Mouse (Mus musculus) hindbrain, embryonic 13.5 days (tissue): ENCODE measurements at regions not wholly inside any gene's neighbourhood (a gene's known extent, or its start where the extent isn't known, plus 50 kb on each side); places are given as distances from the start of the nearest gene placed in this dataset.

Experiments used
- ATAC-seq: fragments of 200-750 bp; cut with Nextera tagmentation; 2 replicates; pipeline ENCODE4 v1.8.0; 2017; ENCODE audit warnings: moderate TSS enrichment; ENCODE audit not compliant: low FRiP score
- H3K27ac ChIP-seq: fragments of 300-500 bp; sonication (generic); 2 replicates; pipeline ENCODE4 v1.5.1; 2015; ENCODE audit warnings: inconsistent platforms, mild to moderate bottlenecking, moderate library complexity
- H3K27me3 ChIP-seq: fragments of 300-500 bp; sonication (generic); 2 replicates; pipeline ENCODE4 v1.6.1; 2015; ENCODE audit warnings: mild to moderate bottlenecking, inconsistent platforms
- H3K36me3 ChIP-seq: fragments of 300-500 bp; sonication (generic); 2 replicates; pipeline ENCODE4 v1.6.1; 2015; ENCODE audit warnings: mild to moderate bottlenecking, inconsistent platforms
- H3K4me1 ChIP-seq: fragments of 300-500 bp; sonication (generic); replicated peaks from 2 replicates; pipeline ENCODE4 v1.6.1; 2015; ENCODE audit warnings: inconsistent platforms
- H3K4me2 ChIP-seq: fragments of 300-500 bp; sonication (generic); 2 replicates; pipeline ENCODE4 v1.6.1; 2015; ENCODE audit warnings: inconsistent platforms, mild to moderate bottlenecking, moderate library complexity
- H3K4me3 ChIP-seq: fragments of 300-500 bp; sonication (generic); 2 replicates; pipeline ENCODE4 v1.5.1; 2015; ENCODE audit warnings: mild to moderate bottlenecking, inconsistent platforms
- H3K9ac ChIP-seq: fragments of 300-500 bp; sonication (generic); 2 replicates; pipeline ENCODE4 v1.6.1; 2015; ENCODE audit warnings: mild to moderate bottlenecking, inconsistent platforms
- H3K9me3 ChIP-seq: fragments of 300-500 bp; sonication (generic); 2 replicates; pipeline ENCODE4 v1.6.1; 2016; ENCODE audit warnings: inconsistent platforms
- WGBS: fragments of 180-500 bp; shearing (Covaris S2); methylation state at CpG from one replicate; pipeline ENCODE4 v1.1.7; 2015; 5-methylcytosine and 5-hydroxymethylcytosine counted together

DNA sequence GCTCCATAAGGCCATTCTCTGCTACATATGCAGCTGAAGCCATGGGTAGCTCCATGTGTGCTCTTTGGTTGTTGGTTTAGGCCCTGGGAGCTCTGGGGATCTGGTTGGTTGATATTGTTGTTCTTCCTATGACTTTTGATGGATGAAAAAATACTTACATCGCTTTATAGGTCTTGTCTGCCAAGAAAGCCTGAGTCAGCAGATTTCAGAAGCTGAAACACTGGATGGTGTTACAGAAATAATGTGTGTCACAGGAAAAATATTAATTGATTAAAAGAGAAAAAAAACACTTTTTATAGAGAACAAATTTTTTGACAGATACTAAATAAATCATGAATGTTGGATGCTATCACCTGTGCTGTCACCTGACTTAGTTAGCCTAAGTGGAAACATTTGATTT, 52.4 kb upstream of the Plxna2 start:
- H3K9me3 ChIP-seq = no peaks in the 10 kb centered on the region
- H3K27me3 ChIP-seq = no peaks in the 10 kb centered on the region
- no peak overlapping the region for H3K4me3 ChIP-seq
- H3K9ac ChIP-seq = no peak overlapping the region
- H3K4me1 ChIP-seq = peaks cover 4% of the 10 kb centered on the region; the same call in 1 of the 2 replicates
- ATAC-seq = no peak
- WGBS = 93% methylated on average over 1 of the region's 1 CpGs
- H3K4me2 ChIP-seq = no peak overlapping the region
- no peak overlapping the region for H3K27ac ChIP-seq
- no peaks in the 10 kb centered on the region for H3K36me3 ChIP-seq

DNA sequence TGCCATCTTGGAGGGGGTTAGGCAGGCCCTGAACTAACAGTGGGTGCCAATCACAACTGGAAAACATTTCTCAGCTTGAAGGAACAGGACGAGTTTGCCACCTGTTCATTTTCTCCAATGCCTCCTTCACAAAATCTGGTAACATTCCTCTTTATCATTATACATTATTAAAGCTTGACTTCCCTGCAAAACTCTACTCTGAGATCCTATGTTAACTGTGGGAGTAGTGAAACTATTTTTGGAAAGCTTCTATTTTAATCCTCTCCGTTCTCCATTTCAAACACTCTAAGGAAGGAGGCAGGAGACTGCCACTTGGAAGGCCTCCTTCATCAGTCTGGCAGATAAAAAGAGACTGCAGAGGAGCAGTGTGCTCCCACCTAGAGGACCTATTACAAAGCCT, 54.1 kb upstream of the Plxna2 start:
- ATAC-seq = no peak
- H3K4me3 ChIP-seq = no peak overlapping the region
- peaks cover 4% of the 10 kb centered on the region; the same call in 1 of the 2 replicates for H3K4me1 ChIP-seq
- H3K27me3 ChIP-seq = no peaks in the 10 kb centered on the region
- H3K4me2 ChIP-seq = no peak overlapping the region
- no peaks in the 10 kb centered on the region for H3K36me3 ChIP-seq
- H3K9me3 ChIP-seq = no peaks in the 10 kb centered on the region
- 75% methylated on average over 2 of the region's 2 CpGs for WGBS
- H3K27ac ChIP-seq = no peak overlapping the region
- no peak overlapping the region for H3K9ac ChIP-seq

DNA sequence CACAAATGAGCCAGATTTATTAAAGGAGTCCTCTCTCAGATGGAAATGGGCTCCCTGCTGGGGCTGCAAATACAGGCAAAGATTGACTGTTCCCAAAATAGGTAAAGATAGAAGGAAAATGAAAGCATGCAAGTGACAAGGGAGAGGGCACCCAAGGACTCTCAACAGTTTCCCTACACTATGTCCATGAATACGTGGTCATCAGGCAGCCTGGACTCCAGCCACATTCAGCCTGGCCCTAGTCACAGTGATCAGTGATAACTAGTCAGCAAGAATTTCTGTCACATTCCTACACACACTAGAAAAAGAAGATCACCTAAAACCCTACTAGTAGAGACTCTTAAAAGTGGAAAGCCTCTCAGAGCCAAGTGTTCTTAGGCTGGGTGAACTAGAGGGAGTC, 56.9 kb upstream of the Plxna2 start:
- Histone ChIP-seq H3K4me2 (no peak overlapping the region), H3K4me1 (peaks cover 4% of the 10 kb centered on the region; the same call in 1 of the 2 replicates), H3K36me3 (no peaks in the 10 kb centered on the region), H3K9me3 (no peaks in the 10 kb centered on the region), H3K9ac (no peak overlapping the region), H3K4me3 (no peak overlapping the region), H3K27ac (no peak overlapping the region), H3K27me3 (no peaks in the 10 kb centered on the region)
- 62% methylated on average over 1 of the region's 1 CpGs for WGBS
- ATAC-seq = no peak

DNA sequence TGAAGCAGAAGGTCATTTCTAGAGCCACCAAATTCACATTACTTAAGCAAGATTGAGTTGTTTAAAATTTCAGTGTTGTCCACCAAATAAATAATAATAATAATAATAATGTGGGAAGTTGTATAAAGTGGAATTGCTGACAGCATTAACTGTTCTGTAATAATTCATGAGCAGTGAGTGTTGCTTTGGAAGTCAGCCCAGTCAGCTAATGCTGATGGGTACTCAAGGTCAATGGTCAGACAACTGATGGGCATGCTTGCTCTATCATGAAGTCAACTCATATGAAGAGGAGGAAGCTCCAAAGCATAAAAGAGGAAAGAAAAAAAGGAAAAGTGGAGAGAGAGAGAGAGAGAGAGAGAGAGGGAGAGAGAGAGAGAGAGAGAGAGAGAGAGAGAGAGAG, 69.4 kb upstream of the Plxna2 start:
- no peaks in the 10 kb centered on the region for H3K36me3 ChIP-seq
- no peak overlapping the region for H3K4me2 ChIP-seq
- no peak for ATAC-seq
- H3K9me3 ChIP-seq = no peaks in the 10 kb centered on the region
- no peak overlapping the region for H3K9ac ChIP-seq
- no peaks in the 10 kb centered on the region for H3K27me3 ChIP-seq
- no peak overlapping the region for H3K27ac ChIP-seq
- no peak overlapping the region for H3K4me3 ChIP-seq
- no peaks in the 10 kb centered on the region for H3K4me1 ChIP-seq

DNA sequence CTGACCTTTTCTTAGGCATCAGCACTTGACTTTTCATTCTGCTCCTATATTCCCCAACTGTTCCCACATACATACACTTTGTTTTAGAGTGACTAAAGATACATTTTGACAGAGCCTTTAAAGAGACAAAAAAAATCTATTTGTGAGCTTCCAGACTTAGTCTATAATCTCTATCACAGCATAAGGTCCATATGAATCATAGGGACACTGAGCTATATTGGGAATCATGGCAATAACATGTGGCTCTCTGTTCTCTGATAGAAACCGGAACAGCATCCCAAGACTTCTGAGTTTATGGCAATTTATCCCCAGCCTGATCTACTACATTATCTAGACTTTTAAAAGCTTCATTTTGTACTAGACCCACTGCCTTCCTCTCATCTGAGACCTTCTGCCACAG, 69.8 kb upstream of the Plxna2 start:
- Histone ChIP-seq H3K9me3 (no peaks in the 10 kb centered on the region), H3K4me1 (no peaks in the 10 kb centered on the region), H3K4me3 (no peak overlapping the region), H3K9ac (no peak overlapping the region), H3K36me3 (no peaks in the 10 kb centered on the region), H3K27me3 (no peaks in the 10 kb centered on the region), H3K4me2 (no peak overlapping the region), H3K27ac (no peak overlapping the region)
- ATAC-seq = no peak
- 92% methylated on average over 1 of the region's 1 CpGs for WGBS

DNA sequence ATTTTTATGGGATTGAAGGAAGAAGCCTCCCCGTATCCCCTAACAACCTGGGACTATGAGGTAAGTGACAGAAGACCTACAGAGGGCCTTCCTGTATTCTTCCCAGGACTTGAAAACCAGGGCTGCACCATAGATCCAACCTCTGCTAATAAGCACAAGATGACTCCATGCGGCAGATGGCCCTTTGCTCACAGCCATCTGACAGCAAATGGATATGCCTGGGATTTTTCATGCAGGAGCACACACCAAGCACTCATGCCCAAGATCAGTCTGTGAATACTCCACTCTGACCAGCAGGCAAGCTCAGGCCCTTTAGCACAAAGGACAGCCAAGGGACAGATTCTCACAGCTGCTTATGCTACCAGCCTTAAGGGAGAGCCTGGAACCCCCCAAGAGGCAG, 77.1 kb upstream of the Plxna2 start:
- ATAC-seq = no peak
- WGBS = 94% methylated on average over 2 of the region's 2 CpGs
- H3K4me3 ChIP-seq = no peak overlapping the region
- no peak overlapping the region for H3K9ac ChIP-seq
- no peak overlapping the region for H3K4me2 ChIP-seq
- no peaks in the 10 kb centered on the region for H3K9me3 ChIP-seq
- no peak overlapping the region for H3K27ac ChIP-seq
- no peaks in the 10 kb centered on the region for H3K36me3 ChIP-seq
- no peaks in the 10 kb centered on the region for H3K4me1 ChIP-seq
- H3K27me3 ChIP-seq = no peaks in the 10 kb centered on the region

DNA sequence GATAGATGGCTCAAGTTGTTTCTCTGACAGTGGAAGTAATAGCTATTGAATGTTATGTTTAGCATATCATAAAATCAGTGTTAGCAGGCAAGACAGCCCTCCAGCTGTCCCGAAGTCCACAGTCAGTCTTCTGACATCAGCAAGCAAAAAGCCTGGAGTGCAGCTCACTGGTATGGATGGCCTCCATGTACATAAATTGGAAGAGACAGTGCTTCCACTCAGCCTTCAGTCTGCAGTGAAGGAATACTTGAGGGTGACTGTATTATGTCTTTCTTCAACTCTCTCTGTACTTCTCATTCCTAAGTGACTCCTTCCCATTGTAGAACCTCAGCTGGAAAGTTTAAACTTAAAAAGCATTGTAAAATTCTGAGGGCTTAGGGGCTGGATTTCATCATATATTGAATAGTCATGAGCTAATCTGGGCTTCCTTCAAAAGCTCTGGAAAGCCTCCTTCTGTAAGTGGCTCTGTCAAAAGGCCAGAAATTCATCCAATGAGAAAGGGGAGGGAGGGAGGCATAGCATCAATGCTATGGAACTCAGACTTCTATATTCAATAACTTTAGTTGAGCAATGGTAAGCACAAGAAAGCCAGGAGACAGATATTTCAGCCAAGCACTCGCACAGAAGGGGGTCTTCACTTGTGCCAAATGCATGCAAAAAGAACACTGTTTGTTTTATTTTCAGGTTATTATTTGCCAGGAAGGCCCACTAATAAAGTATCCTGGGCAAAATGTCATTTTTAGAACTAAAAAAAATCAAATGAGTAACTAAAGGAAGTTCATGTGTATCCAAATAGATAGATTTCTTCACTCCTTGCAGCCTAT, 90.5 kb upstream of the Plxna2 start:
- H3K4me3 ChIP-seq = no peak overlapping the region
- no peaks in the 10 kb centered on the region for H3K27me3 ChIP-seq
- no peaks in the 10 kb centered on the region for H3K4me1 ChIP-seq
- no peaks in the 10 kb centered on the region for H3K9me3 ChIP-seq
- no peak overlapping the region for H3K27ac ChIP-seq
- H3K9ac ChIP-seq = no peak overlapping the region
- no peaks in the 10 kb centered on the region for H3K36me3 ChIP-seq
- ATAC-seq = no peak
- 89% methylated on average over 2 of the region's 2 CpGs for WGBS
- H3K4me2 ChIP-seq = no peak overlapping the region

DNA sequence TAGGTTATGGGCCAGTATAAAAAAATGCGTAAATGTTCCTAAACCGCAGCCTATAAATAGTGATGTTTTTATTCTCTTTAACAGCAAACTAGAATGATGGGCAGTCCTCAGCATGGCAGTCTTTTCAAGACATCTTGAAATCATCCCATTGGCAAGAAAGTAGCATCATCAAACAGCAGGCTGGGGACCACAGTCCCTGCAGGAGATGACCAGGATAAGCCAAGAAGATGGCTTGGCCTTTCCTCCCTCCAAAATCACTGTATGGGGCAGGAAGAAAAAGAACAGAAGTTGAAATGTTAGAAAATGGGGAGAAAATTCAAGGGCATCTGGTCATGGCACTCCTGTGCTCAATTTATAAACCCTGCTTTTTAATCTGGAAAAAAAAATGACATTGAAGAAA, 93.0 kb upstream of the Plxna2 start:
- Histone ChIP-seq H3K27ac (no peak overlapping the region), H3K4me3 (no peak overlapping the region), H3K36me3 (no peaks in the 10 kb centered on the region), H3K4me2 (no peak overlapping the region), H3K27me3 (no peaks in the 10 kb centered on the region), H3K4me1 (no peaks in the 10 kb centered on the region), H3K9ac (no peak overlapping the region), H3K9me3 (no peaks in the 10 kb centered on the region)
- ATAC-seq = no peak
- WGBS = 99% methylated on average over 2 of the region's 2 CpGs

DNA sequence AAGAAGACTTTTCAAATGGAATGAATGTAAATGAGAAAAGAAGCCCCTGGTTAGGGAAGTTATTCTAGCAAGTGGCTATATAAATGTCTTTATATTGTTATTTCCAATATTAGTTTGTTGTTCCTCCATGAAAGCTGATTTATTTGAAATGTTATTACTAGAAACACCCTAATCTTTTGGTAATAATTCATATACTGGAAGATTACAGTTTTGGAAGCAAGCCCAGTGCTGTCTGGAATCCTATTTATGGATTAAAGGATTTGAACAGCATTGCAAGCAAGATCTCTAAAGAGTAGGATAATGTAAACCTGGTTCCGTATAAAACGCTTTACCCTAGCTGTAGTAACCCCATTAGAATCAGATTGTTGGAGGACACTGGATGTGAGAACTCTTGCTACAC, 96.8 kb upstream of the Plxna2 start:
- Histone ChIP-seq H3K9ac (no peak overlapping the region), H3K27me3 (no peaks in the 10 kb centered on the region), H3K9me3 (no peaks in the 10 kb centered on the region), H3K27ac (no peak overlapping the region), H3K4me1 (peaks cover 7% of the 10 kb centered on the region; the same call in 1 of the 2 replicates), H3K4me3 (no peak overlapping the region), H3K4me2 (no peak overlapping the region), H3K36me3 (no peaks in the 10 kb centered on the region)
- no peak for ATAC-seq
- WGBS = 90% methylated on average over 2 of the region's 2 CpGs

DNA sequence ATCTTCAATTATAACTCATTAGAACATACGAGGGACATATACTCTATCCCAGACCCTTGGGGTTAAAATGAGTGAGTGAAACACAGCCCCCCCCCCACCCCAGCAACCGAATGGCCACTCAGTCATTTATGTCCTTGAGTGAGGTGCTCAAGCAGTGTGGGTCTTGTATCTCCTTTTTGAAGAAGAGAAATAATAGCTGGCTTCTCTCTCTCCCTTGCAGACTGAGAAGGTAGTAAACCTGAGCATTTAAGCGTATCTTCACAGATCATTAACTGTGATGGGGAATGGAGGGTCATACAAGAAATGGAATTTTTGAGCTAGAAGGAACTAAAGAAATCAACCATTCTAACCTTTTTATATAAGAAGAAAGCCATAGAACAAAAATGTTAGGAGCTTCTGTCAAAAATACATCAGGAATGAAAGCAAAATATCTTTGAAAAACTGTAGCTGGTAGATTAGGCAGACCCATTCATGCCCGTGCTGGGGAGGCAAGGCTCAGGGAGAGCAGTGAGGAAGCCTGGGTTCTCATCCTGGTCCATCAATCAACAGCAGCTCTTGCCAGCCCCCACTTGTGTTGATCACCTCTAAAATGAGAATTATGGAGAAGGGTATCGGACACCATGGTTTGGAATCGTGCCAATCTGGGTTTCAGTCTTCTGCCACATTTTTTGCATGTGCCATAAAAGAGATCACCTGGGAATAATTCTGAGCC, 98.4 kb upstream of the Plxna2 start:
- no peak for ATAC-seq
- H3K27me3 ChIP-seq = no peaks in the 10 kb centered on the region
- H3K4me3 ChIP-seq = no peak overlapping the region
- no peaks in the 10 kb centered on the region for H3K36me3 ChIP-seq
- no peak overlapping the region for H3K27ac ChIP-seq
- no peaks in the 10 kb centered on the region for H3K9me3 ChIP-seq
- 74% methylated on average over 6 of the region's 6 CpGs for WGBS
- H3K9ac ChIP-seq = no peak overlapping the region
- H3K4me2 ChIP-seq = no peak overlapping the region
- peaks cover 7% of the 10 kb centered on the region; the same call in 1 of the 2 replicates for H3K4me1 ChIP-seq

DNA sequence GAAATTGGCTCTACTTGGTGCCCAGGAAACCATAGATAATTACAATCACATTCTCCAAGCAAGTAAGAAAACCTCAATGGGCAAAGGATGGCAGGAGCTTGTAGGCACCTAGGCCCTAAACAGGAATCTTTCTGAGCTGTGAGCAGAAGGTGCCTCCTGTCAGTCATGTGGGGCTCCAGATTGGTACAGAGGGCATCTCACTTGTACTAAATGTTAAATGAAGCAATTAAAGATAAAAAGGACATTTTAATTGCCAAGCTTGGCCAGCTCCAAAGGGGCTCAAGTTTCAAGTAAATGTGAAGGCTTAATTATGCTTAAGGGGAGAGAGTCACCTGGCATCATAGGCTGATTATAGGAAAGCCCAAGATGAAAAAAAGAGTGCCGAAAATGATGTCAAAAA, 101.9 kb upstream of the Plxna2 start:
- no peaks in the 10 kb centered on the region for H3K36me3 ChIP-seq
- no peak overlapping the region for H3K4me2 ChIP-seq
- peaks cover 7% of the 10 kb centered on the region; the same call in 1 of the 2 replicates for H3K4me1 ChIP-seq
- no peaks in the 10 kb centered on the region for H3K9me3 ChIP-seq
- no peak overlapping the region for H3K9ac ChIP-seq
- H3K27ac ChIP-seq = no peak overlapping the region
- H3K4me3 ChIP-seq = no peak overlapping the region
- no peak for ATAC-seq
- H3K27me3 ChIP-seq = no peaks in the 10 kb centered on the region
- 93% methylated on average over 1 of the region's 1 CpGs for WGBS

DNA sequence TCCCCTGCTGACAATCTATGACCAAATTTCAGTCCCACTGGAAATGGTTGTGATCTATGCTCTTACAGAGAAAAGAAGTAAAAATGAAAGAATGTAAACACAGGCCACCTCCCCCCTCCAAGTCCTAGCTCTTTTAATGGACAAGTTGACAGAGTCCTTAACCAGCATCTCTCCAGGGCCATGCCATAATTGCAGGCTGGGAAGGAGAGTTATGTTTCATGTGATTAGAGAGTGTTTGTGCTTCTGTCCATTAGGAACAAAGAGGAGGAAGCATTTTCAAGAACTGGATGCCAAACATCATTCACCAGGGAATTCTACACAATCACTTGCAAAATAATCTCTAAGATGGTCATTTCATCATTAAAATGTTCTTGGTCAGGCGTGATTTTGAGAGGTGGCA, 109.7 kb upstream of the Plxna2 start:
- Histone ChIP-seq H3K9ac (no peak overlapping the region), H3K36me3 (no peaks in the 10 kb centered on the region), H3K27ac (no peak overlapping the region), H3K9me3 (no peaks in the 10 kb centered on the region), H3K4me2 (no peak overlapping the region), H3K4me3 (no peak overlapping the region), H3K4me1 (peaks cover 5% of the 10 kb centered on the region), H3K27me3 (no peaks in the 10 kb centered on the region)
- ATAC-seq = no peak
- 97% methylated on average over 1 of the region's 1 CpGs for WGBS

DNA sequence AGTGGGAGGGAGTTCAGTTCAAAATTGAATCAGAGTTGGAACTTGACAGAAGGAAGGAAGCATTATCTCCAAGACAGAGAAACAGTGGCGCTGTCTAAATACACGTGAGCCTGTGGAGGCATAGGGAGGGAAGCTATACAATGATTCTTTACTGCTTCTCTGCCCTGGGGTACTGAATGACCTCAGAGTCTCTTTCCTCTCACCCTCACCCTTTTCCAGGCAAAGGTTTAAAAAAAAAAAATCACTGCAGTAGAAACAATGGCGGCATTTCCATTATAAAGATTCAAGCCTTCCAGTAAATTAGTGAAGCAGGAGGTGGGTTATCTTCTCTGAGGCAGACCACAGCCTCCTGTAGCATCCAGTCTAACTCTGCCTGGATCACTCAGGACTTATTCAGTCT, 112.2 kb upstream of the Plxna2 start:
- Histone ChIP-seq H3K9ac (no peak overlapping the region), H3K9me3 (no peaks in the 10 kb centered on the region), H3K36me3 (no peaks in the 10 kb centered on the region), H3K27ac (no peak overlapping the region), H3K4me1 (peaks cover 5% of the 10 kb centered on the region), H3K27me3 (no peaks in the 10 kb centered on the region), H3K4me2 (no peak overlapping the region), H3K4me3 (no peak overlapping the region)
- ATAC-seq = no peak
- WGBS = 31% methylated on average over 3 of the region's 3 CpGs
